ENCODE assay signal across 8 mouse cellular contexts in the genomic region with DNA sequence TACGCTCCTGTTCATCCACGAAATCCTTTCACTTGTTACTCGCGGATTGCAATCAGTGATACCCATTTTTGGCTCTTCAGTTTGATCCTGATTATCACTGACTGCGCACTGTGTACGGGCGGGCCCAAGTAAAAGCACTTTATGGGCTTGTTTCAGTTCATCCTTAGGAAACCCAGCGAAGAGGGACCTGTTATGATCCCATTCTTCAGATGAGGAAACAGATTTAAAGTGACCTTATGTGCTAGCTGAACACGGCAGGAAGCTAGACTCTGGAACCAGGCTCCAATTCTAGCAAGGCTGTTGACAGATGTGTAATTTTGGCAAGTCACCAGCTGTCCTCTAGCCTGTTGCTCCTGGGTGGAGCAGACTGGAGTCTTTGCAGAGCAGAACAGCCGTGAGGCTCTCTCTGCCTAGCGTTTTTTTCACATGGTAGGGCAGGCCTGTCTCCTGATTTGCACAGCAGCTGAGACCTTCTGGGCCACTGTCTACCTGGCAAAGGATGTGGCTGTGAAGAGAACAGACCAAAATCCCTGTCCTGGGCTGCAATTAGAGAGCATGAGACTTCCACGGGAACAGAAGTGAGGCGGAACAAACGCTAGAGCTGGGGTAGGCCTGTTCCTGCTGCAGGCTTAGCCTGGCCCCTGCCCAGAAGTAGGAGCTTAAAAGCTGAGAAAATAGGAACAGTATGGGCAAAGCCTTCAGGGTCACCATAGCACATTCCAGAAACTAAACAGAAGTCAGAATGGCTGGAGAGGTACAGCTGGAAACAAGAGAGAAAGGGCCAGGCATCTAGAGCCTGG. TPM values are rescaled to one million over a fixed set of nuclear protein-coding genes. Genes with fewer than 3 reads are reported as not detected.
DNase-seq lines count a peak whose midpoint lies in the region; ATAC-seq and TF ChIP-seq lines count a peak whose summit lies in the region.

No protein-coding gene starts in this region.

- TF ChIP-seq POLR2A in ES-Bruce4 (IDR thresholded peaks at IDR 0.05; ENCODE audit: insufficient read depth, low read length), result no peak

- no peak for TF ChIP-seq EP300 in ES-Bruce4 (IDR thresholded peaks at IDR 0.05; ENCODE audit: insufficient read depth, low read depth, low read length)

- no peak overlapping the region for H3K9ac ChIP-seq in ES-Bruce4 (ENCODE audit: low read depth, poor library complexity, severe bottlenecking)
- no peak overlapping the region for H3K9ac ChIP-seq in embryonic facial prominence, embryonic 12.5 days
- H3K9ac ChIP-seq in limb, embryonic 12.5 days (replicated peaks), result no peak overlapping the region
- peak overlapping the region; percentile 33; the same call in 1 of the 2 replicates for H3K9ac ChIP-seq in midbrain, embryonic 15.5 days

- H3K4me2 ChIP-seq in embryonic facial prominence, embryonic 12.5 days (replicated peaks), result peak overlapping the region; percentile 96
- H3K4me2 ChIP-seq in limb, embryonic 12.5 days, result peak overlapping the region; percentile 68
- peak overlapping the region; percentile 91 for H3K4me2 ChIP-seq in midbrain, embryonic 15.5 days

- no peaks in the 10 kb centered on the region for H3K4me1 ChIP-seq in ES-Bruce4 (ENCODE audit: control insufficient read depth, insufficient read depth, low read length)
- peaks cover 27% of the 10 kb centered on the region for H3K4me1 ChIP-seq in embryonic facial prominence, embryonic 12.5 days
- H3K4me1 ChIP-seq in limb, embryonic 12.5 days (replicated peaks), result peaks cover 24% of the 10 kb centered on the region
- peaks cover 32% of the 10 kb centered on the region for H3K4me1 ChIP-seq in midbrain, embryonic 15.5 days

- WGBS in embryonic facial prominence, embryonic 12.5 days, result 26% methylated on average over 14 of the region's 14 CpGs
- 27% methylated on average over 14 of the region's 14 CpGs for WGBS in limb, embryonic 12.5 days
- WGBS in midbrain, embryonic 15.5 days, result 22% methylated on average over 14 of the region's 14 CpGs

- no peak for ATAC-seq in embryonic facial prominence, embryonic 12.5 days (ENCODE audit: insufficient number of reproducible peaks, insufficient read depth, low FRiP score, low TSS enrichment)
- no peak for ATAC-seq in limb, embryonic 12.5 days (ENCODE audit: insufficient number of reproducible peaks, insufficient read depth, low FRiP score, low TSS enrichment, low read depth)
- ATAC-seq in midbrain, embryonic 15.5 days (replicated peaks), result peak; percentile 5; the same call in 1 of the 2 replicates
- no peak for ATAC-seq in frontal cortex, adult (ENCODE audit: low TSS enrichment)

- H3K9me3 ChIP-seq in ES-Bruce4 (replicated peaks; ENCODE audit: control insufficient read depth, insufficient read depth, low read length, poor library complexity, severe bottlenecking), result no peaks in the 10 kb centered on the region
- no peaks in the 10 kb centered on the region for H3K9me3 ChIP-seq in embryonic facial prominence, embryonic 12.5 days
- no peaks in the 10 kb centered on the region for H3K9me3 ChIP-seq in limb, embryonic 12.5 days
- H3K9me3 ChIP-seq in midbrain, embryonic 15.5 days, result no peaks in the 10 kb centered on the region

- H3K4me3 ChIP-seq in ES-Bruce4 (ENCODE audit: low read depth, low read length), result 0 out of 2 replicates have a peak overlapping the region, but pooled peaks have one; percentile 3
- peak overlapping the region; percentile 33 for H3K4me3 ChIP-seq in embryonic facial prominence, embryonic 12.5 days
- peak overlapping the region; percentile 56 for H3K4me3 ChIP-seq in limb, embryonic 12.5 days (replicated peaks)
- H3K4me3 ChIP-seq in midbrain, embryonic 15.5 days, result peak overlapping the region; percentile 62

- intact Hi-C loops in heart, postnatal 25 days (cut with DNase I), result no loop called here

- no peaks in the 10 kb centered on the region for H3K36me3 ChIP-seq in ES-Bruce4 (ENCODE audit: control insufficient read depth, insufficient read depth, low read length, poor library complexity, severe bottlenecking)
- no peaks in the 10 kb centered on the region for H3K36me3 ChIP-seq in embryonic facial prominence, embryonic 12.5 days
- no peaks in the 10 kb centered on the region for H3K36me3 ChIP-seq in limb, embryonic 12.5 days
- H3K36me3 ChIP-seq in midbrain, embryonic 15.5 days (replicated peaks), result no peaks in the 10 kb centered on the region

- DNase-seq in heart, postnatal 25 days (ENCODE audit: low spot score), result peak; percentile 19
- no peak for DNase-seq in spleen, postnatal 4 days (ENCODE audit: low spot score in 2 of 2)
- DNase-seq in embryo, embryonic 10 days (ENCODE audit: low spot score), result no peak

- peaks cover 6% of the 10 kb centered on the region; the same call in 1 of the 2 replicates for H3K27me3 ChIP-seq in ES-Bruce4 (ENCODE audit: control insufficient read depth, insufficient read depth, low read length, poor library complexity, severe bottlenecking)
- peaks cover 69% of the 10 kb centered on the region for H3K27me3 ChIP-seq in embryonic facial prominence, embryonic 12.5 days
- peaks cover 74% of the 10 kb centered on the region for H3K27me3 ChIP-seq in limb, embryonic 12.5 days
- H3K27me3 ChIP-seq in midbrain, embryonic 15.5 days (replicated peaks), result peaks cover 24% of the 10 kb centered on the region

- TF ChIP-seq CTCF in ES-Bruce4 (IDR thresholded peaks at IDR 0.05; ENCODE audit: low read depth, low read length), result no peak

- H3K27ac ChIP-seq in ES-Bruce4 (ENCODE audit: insufficient read depth, low read length), result no peak overlapping the region
- no peak overlapping the region for H3K27ac ChIP-seq in embryonic facial prominence, embryonic 12.5 days
- H3K27ac ChIP-seq in limb, embryonic 12.5 days, result no peak overlapping the region
- H3K27ac ChIP-seq in midbrain, embryonic 15.5 days, result no peak overlapping the region

RNA-seq across cellular contexts. Expression of a gene that starts 2.7 kb away (rescaled TPM):
- polyA plus RNA-seq in ES-Bruce4 (2011; ENCODE audit: insufficient read depth, insufficient read length, low read depth, missing spikeins), result 0.32 and 0.46 TPM in 2 replicates
- 1.4 TPM in 2 replicates for polyA plus RNA-seq in embryonic facial prominence, embryonic 12.5 days (2016; fragmentation: Nextera tagmentation; extraction: Ambion mirVana)
- 1 to 10 TPM in 1 of 2 experiments, under 1 TPM in 1; 0.95 to 1.4 TPM for total RNA-seq in heart, postnatal 25 days (2021)
- 0.36 and 0.38 TPM in 2 replicates for polyA plus RNA-seq in limb, embryonic 12.5 days (2016; fragmentation: Nextera tagmentation; extraction: Ambion mirVana)
- polyA plus RNA-seq in midbrain, embryonic 15.5 days (2015; fragmentation: Nextera tagmentation; extraction: Ambion mirVana), result 5.4 and 6.7 TPM in 2 replicates

RNA-seq across cellular contexts. Expression of a gene that starts 44.5 kb away (rescaled TPM):
- polyA plus RNA-seq in ES-Bruce4 (2011; ENCODE audit: insufficient read depth, insufficient read length, low read depth, missing spikeins), result not detected in 2 replicates
- 2.7 and 3.1 TPM in 2 replicates for polyA plus RNA-seq in embryonic facial prominence, embryonic 12.5 days (2016; fragmentation: Nextera tagmentation; extraction: Ambion mirVana)
- 1 to 10 TPM in 1 of 2 experiments, under 1 TPM in 1; 0.78 to 1.2 TPM for total RNA-seq in heart, postnatal 25 days (2021)
- polyA plus RNA-seq in limb, embryonic 12.5 days (2016; fragmentation: Nextera tagmentation; extraction: Ambion mirVana), result 2.7 and 3.3 TPM in 2 replicates
- polyA plus RNA-seq in midbrain, embryonic 15.5 days (2015; fragmentation: Nextera tagmentation; extraction: Ambion mirVana), result 0.93 and 1.0 TPM in 2 replicates

Comparison
In these comparisons a context has a peak if more than half of its experiments do, and no peak if none do; other contexts are left out.
1. H3K4me3 ChIP-seq: peak in every context shown above with its lines; median percentile 62 in midbrain, embryonic 15.5 days; 56 in limb, embryonic 12.5 days; 33 in embryonic facial prominence, embryonic 12.5 days; 3 in ES-Bruce4.